Mouse (Mus musculus) 416B (cell line): ENCODE measurements around the gene D1Ertd622e.

Source experiments
- DNase-seq: peaks from one replicate; pipeline ENCODE4 v3.0.0; 2011; ENCODE audit warnings: low read depth

The D1Ertd622e gene

DNA sequence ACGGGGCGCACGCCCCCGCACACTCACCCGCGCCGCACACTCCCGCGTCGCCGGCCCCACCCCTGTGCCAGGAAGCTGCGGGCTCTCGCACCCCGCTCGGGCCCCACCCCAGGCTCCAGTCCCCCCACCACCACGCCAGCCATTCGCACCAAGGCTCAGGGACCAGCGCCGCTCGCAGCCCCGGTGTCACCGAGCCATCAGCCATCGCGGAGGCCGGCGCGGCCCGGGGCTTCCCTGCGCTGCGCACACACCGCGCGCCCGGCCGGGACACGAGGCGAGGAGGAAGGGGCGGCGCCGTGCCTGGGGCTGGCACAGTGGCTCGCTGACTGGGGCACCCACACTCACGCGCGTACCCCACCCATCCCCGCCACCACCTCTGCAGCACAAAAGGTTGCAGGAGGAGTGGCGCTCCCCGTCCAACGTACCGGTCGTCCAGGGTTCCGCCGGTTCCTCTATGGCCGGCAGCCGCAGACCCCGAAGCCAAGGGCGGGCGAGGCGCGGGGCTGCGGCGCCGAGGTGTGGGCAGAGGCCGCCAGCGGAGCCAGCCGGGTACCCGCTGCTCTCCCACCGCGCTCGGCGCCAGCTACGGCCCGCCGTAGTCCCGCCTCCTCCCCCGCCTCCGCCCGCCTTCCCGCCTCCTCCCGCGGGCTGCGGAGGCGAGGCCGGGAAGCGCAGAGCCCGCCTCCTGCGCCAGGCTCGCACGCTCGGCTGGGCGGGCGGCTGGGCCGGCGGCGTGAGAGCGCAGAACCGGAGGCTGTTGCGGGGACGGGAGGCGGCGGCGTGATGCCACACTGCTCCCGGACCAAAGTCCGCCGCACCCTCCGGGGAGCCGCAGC, at the start of gene D1Ertd622e:
TSS of gene D1Ertd622e (minus strand) at position 669 of the 836 bp plus-strand sequence.
- DNase-seq = peak; percentile 65

- DNase-seq = no peak
Observed at GRCm38 (mm10) chr1:97710520-97710919, 48.6 kb upstream of the D1Ertd622e start.

GRCm38 (mm10) chr1:97705389-97705788, 43.5 kb upstream of the D1Ertd622e start:
- peak; percentile 21 for DNase-seq

DNA sequence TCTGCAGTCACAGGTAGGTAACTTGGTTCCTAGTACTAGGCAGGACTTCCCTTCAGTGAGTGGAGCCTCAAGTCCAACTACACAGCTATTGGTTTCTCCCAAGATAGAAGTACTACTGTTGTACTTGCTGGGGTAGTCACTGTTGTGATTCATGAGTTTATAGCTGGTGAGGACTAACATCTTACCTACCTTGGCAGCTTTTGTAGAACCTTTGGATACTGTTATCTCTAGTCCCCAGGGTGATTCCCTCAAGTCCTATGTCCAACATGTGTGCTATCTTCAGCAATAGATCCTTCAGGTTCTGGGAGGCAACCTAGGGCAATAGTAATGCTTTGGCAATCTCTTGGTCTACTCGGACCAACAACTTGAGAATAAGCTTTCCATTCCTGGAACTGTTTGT, 42.8 kb upstream of the D1Ertd622e start:
- no peak for DNase-seq

DNA sequence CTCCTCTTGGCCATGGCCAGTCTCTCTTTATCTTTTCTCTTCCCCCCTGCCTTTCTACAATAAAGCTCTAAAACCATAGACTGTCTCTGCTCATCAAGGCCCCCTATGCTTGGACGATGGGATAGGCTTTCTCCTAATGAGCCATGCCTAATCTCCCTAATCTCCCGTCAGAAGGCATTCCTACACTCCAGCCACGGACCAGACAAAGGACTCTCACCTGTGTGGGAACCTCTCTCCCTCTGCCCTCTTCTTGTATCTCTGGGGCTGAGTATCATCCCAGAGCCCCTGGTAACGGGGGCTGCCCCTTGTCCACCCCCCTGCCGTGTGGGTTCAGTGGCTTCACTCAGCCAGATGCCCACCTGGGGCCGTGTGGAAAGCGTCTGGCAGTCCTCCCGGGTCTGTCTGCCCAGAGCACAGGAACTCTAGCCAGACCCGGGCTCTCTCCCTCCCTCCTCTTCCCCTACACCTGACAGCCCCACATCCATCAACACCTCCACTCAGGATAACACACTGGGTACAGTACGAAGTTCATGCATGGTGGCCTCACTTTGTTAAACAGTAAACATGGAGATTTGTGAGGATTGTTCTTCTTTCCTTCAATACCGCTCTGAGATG, 37.2 kb upstream of the D1Ertd622e start:
- DNase-seq = no peak

DNA sequence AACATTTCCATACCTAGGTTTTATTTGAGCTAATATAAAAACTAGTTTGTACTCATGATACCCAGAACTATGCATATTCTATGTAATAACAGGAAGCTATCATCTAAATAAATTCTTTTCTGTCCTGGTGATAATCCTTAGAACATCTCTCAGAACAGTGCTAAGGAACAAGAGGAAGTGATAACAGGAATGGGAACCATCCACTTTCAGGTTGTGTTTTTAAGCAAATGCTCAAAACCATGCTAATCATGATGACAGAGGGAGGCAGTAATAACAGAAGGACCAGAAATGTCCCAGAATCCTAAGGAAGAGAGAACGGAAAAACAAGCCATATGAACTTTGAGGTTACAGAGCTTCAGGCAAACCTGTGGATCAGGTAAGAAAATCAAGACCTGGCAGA, 35.4 kb upstream of the D1Ertd622e start:
- no peak for DNase-seq

GRCm38 (mm10) chr1:97693825-97694224, 32.0 kb upstream of the D1Ertd622e start:
- peak; percentile 48 for DNase-seq

- peak; percentile 66 for DNase-seq
Observed at GRCm38 (mm10) chr1:97688756-97689155, 26.9 kb upstream of the D1Ertd622e start.

- no peak for DNase-seq
Observed at GRCm38 (mm10) chr1:97676526-97677177, 14.8 kb upstream of the D1Ertd622e start.

GRCm38 (mm10) chr1:97676115-97676514, 14.2 kb upstream of the D1Ertd622e start:
- peak; percentile 51 for DNase-seq

GRCm38 (mm10) chr1:97672849-97673248, 11.0 kb upstream of the D1Ertd622e start:
- peak; percentile 86 for DNase-seq

DNA sequence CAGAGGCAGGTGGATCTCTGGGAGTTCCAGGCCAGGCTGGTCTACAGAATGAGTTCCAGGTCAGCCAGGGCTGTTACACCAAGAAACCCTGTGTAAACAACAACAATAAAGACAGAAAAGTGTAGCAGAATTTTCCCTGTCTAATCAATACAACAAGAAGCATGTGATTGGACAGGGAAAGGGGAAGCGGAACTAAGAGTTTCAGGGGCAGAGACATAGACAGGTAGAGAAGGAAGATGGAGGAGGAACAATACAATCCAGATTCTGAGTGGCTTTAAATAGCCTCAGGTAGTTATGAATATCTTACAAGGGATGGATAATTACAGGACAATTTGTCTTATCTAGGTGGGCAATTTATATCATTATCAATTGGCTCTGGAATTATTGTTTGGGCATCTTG, 5.4 kb upstream of the D1Ertd622e start:
- no peak for DNase-seq

DNA sequence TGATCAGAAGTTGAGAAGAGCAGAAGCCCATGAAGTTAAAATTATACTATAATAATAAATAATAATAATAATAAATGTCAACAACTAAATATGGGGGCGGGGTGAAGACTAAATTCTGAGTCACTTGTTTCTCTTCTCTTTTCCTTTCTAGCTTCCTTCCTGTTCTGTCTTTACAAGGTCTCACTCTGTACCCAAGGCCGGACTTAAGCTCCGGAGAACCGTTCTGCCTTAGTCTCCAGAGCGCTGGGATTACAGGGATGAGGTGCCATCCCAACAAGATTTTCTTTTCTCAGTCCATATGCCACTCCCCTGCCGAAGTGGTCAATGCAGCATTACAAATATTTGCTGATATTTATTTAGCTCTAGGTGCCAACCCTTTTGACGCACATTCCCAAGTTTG, 450 bp upstream of the D1Ertd622e start:
- DNase-seq = peak; percentile 38

DNA sequence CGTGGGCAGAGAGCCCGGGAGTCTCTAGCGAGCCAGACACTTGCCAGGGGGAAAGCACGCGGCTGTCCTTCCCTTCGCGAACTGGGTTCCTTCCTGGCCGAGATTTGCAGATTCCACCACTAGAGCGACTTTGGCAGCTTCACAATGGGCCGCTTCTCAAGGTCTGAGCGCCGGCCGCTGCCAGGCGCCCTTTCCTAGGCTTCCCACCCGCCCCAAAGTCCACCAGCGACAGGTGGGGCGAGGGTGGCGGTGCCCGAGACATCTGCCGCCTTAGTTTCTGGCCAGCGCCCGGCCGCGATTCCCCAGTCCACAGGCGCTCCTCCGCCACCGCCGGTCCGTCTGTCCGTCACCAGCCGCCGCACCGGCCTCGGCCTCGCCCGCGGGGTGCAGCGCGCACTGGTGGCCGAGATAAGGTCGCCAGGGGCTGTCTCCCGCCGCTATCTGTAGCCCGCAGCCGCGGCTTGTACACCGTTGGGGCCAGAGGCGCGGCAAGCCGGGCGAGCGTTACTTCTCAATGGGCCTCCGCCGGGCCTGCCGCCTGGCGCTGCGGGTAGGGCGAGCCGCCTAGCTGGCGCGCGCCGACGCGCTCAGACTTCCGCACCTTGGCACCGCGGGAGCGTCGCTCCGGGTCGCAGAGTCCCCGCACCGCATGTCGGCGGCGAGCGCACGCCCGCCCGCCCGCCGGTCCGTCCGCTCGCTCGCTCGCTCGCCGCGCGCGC, 1.0 kb downstream of the D1Ertd622e start:
- DNase-seq = peak; percentile 67

DNA sequence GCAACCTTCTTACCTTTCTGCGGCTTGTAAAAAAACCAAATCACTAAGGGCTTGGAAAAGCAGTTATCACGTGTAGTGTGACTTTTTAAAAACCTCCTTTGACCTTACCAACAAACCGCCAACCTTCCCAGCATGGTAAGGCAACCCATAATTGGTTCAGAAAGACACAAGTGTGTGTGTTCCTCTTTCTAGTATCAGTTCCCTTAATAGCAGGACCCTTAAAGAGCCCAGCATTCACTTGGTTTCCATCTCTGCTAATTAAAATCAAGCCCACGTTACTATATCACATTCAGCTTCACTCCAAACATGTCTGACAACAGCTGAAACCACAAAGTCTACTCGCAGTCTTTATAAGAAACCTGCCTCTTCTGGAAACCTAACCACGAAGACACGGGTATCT, 2.5 kb downstream of the D1Ertd622e start:
- DNase-seq = peak; percentile 66

- DNase-seq = no peak
Observed at GRCm38 (mm10) chr1:97657786-97658185, 4.1 kb downstream of the D1Ertd622e start.

- DNase-seq = peak; percentile 65
Observed at GRCm38 (mm10) chr1:97657201-97657600, 4.7 kb downstream of the D1Ertd622e start.

DNA sequence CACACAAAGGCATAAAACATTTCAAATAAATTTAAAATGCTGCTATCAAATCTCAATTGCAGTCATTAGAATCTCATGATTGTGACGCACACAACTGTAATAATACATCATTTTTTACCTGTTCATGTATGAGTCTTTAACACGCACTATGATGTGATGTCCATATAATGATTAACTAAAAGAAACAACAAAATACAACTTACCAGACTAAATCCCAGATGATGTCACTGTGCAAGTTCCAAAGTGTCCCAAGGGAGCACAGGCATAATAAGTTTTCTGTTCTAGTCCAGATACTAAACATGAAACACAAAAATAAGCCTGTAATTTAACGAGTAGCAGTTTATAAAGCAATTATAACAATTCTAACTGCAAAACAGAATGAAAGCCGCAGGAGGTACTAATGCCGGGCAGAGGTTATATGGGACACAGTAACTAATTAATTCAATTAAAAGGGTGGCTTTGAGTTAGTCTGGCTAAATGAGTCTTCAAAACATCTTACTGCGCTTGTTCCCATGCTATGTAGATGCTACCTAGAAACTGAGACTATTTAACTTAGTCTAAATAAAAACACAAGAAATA, 7.4 kb downstream of the D1Ertd622e start:
- DNase-seq = no peak

DNA sequence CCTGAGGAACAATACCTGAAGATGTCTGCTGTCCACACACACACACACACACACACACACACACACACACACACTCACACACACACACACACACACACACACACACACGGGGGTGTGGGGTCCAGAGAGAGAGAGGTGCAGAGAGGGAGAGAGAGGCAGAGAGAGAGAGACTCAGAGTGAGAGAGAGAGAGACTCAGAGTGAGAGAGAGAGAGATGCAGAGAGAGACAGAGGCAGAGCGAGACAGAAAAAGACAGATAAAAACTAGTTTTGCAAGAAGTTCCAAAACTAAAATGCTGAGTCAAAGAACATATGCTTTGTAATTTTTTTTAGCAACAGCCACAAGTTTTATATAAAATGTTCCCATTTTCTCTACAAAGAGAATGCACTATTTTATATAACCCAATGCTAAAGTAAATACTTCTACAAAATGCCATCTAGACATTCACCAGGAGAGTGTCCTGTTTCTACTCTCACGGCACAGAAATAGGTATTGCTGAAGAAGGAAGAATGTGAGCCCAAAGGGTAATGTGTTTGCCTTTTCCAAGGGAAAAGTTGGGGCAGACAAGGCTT, 11.2 kb downstream of the D1Ertd622e start:
- no peak for DNase-seq

DNA sequence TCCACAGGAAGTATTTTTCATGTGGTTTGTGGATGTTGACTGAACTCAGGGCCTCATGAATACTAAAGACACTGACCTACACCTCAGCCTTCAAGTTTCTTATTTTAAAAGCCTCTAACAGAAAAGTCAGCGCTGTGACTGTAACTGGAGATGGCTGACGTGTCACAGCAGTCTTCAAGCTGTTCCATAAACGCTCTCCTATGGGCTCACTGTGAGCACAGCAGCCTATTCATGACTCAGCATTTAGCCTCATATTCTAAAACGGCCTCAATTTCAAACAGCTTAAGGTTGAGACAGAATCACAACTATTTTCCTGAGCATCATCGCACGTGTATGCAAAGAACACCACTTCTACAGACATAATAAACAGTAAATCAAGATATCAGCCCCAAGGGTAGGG, 11.8 kb downstream of the D1Ertd622e start:
- DNase-seq = peak; percentile 78

GRCm38 (mm10) chr1:97647037-97647436, 14.8 kb downstream of the D1Ertd622e start:
- DNase-seq = peak; percentile 28

- no peak for DNase-seq
Observed at GRCm38 (mm10) chr1:97634104-97634503, 27.8 kb downstream of the D1Ertd622e start.
